Mouse (Mus musculus) kidney, adult 18-20 months (tissue): ENCODE data around the gene Ktn1.

ENCODE experiments used
- DNase-seq: peaks from one replicate; pipeline ENCODE4 v3.0.0; 2021

Gene Ktn1

DNA sequence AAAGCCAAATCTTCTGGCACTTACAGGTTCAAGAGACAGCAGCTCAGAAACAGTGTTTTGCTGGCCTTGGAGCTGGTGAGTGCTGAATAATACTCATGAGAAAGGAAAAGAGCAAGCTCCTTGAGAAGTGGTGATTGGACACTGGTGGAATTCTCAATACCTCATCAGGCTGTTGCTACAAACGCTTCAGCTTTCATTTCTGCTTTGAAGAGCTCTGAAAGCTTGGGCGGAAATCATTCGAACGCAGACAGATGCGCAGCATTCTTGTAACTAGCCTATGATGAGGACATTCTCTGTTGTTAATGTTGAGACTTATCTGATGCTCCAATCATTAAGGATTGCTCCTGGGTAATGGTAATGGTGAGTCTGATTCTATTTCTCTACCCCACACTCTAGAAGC lies at the start of gene Ktn1:
Gene Ktn1, plus strand, starts transcription at position 231 of the 400 bp plus-strand sequence.
- DNase-seq, result no peak

DNA sequence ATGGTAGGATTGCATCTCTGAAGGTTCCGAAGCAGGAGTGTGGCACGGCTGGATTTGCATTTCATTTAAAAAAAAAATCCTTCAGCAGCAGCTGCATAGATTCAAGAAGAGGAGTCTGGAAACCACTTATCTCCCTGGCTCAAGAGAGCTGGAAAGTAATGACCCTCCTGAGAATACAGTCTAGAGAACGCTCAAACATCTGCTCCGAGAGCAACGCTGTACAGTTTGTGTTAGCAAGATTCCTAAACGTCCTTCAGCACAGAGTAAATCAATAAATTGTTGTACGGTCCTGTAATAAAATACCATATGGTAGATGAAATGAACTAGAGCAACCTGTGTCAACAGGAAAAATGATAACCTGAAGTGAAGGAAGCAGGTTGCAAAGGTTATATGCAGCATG lies 35.0 kb upstream of the Ktn1 start:
- no peak for DNase-seq

DNA sequence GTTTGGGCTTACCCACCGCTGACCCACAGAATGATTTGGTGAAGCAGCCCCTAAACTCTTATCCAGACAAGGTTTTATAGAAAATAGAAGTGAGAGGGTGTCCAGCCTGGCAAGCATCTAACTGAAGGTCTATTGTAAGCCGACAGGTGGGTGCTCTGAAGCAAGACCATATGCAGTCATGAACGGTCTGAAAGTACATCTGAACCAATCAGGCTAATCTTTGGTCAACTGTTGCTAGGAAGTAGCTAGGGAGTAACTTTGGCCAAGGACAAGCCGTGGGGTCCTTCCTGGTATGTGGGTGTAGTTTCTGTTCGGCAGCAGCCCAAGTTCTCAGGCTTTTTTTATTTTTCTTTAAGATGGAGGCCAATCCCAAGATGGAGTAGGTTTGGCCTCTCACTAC lies 29.4 kb upstream of the Ktn1 start:
- no peak for DNase-seq

DNA sequence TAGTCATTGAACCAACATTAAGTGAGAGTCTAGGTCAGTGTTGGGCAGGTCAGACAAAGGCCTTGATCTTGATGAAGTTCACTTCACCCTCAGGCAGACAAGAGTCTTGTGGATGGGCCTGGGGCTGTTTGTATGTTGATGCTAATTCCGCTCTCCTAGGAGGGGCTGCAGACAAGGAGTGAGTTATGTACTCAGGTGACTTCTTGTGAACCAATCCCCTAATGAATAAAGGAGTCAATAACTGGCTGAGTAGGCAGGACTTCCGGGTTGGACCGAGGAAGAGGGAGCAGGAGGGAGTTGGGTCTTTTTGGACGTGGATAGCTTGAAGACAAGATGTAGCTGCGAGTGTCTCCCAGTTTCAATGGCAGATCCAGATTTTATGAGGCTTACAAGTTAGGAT lies 26.3 kb upstream of the Ktn1 start:
- DNase-seq, result no peak

DNA sequence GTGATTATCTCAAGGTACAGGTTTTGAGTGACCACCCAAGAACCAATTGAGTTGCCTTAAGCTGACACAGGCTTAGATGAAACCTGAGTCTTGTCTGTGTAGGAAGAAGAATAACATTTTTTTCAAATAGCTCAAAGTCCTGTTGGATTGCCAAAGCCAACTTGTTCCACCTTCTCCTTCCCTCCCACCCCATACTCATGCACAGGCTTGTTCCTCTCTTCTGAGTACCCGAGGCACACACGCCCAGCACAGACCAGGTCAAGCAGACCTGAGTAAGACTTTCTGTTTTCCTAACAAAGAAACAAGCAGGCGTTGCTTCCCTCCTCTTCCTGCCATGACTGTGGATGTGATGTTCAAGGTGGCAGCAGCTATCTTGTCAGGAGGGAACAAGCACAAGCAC lies 23.4 kb upstream of the Ktn1 start:
- DNase-seq, result no peak

DNA sequence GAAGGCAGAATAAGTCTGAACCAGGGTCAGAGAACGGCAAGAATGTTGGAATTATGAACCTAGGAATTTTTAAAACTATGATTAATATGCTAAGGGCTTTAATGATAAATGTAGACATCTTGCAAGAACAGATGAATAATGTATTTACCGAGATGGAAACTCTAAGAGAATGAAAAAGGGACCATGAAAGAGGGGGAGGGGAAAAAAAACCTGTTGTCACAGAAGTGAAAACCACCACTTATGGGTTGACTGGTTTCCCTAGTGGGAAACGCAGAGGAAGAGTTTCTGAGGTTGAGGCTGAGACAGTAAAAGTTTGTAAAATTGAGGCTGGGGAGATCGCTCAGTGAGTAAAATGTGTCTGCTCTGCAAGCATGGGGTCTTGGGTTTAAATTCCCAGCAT lies 22.1 kb upstream of the Ktn1 start:
- DNase-seq, result no peak

DNA sequence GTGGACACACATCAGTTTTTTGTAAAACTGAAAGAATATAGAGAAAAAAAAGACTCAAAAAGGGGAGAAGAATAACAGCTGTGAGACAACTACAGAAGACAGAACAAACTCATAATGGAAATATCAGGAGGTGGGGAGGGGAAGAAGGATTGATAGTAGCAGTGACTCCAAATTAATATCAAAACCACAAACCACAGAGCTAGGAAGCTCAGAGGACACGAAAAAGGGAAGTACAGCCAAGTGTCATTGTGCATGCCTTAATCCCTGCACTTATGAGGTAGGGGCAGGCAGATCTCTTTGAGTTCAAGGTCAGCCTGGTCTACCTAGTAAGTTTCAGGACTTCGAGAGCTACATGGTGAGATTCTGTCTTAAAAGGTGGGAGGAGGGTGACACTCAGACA lies 21.4 kb upstream of the Ktn1 start:
- DNase-seq, result no peak

DNA sequence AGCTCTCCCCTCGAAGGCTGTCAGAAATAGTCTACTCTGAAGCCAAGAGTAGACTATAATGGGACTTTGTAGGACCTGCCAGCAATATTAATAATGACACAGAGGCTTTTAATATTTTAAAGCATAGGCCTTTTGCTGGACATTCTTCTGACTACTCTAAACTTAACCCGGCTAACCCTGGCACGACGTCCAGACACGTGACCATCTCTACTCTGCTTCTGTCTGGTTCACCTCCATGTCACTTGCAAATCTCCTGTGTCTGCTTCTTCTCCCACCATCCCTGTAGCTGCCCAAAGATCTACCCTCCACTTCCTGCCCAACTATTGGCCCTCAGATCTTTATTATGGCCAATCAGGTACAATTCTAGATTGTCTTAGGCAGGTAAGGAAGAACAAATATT lies 20.9 kb upstream of the Ktn1 start:
- DNase-seq, result no peak

DNA sequence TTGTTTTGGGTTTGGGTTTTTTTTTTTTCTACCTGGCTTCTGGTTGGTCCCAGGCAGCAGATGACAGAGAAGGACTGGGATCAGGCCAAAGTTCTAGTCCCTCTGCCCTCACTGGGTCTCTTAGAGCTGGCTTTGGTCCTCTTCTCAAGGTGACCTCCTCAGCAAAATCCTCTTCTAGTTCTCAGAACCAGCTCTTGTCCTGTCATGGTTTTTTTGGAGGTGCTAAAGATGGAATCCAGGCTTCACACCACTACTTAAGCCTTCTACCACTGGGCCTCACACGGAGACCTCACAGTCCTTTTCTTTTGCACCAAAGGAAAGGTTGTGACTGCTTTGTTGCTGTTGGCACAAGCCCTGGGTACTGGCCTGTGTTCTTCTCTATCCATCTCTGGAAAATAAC lies 15.8 kb upstream of the Ktn1 start:
- no peak for DNase-seq

DNA sequence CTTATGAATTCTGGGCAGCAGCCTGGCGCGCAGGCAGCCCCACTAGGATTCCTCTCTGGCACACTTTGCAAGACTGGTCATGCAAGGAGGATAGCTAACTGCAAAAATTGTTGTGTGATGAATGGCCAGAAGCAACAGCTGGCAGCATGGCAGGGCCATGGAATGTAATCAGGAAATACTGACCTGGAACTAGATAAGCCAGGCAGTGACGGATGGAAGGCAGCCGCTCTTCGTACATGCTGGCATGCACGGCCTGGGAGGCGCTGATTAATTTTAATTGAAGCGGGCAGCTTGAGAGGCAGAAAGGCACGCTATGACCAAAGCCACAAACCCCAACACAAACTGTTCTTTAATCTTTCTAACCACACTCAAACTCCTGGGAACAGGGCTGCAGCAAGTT lies 13.8 kb upstream of the Ktn1 start:
- peak; percentile 4 for DNase-seq

DNA sequence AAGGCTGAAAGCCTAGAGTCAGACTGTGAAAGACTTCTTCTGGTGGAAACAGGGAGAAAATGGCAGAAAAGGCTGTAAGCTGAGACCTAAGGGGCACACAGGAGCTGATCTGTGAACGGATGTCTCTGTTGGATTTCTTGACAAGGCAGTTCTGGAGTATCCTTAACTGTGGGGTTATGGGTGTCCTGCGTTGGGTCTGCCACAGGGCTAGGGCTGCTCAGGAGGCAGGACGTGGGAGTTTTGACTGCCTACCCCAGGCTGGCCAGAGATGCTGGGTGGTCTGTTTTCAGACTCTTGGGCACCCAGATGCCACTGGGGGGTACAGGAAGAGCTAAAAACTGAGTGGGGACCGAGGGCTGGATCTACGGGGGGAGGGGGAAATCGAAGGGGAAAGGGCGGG lies 13.4 kb upstream of the Ktn1 start:
- DNase-seq, result no peak

DNA sequence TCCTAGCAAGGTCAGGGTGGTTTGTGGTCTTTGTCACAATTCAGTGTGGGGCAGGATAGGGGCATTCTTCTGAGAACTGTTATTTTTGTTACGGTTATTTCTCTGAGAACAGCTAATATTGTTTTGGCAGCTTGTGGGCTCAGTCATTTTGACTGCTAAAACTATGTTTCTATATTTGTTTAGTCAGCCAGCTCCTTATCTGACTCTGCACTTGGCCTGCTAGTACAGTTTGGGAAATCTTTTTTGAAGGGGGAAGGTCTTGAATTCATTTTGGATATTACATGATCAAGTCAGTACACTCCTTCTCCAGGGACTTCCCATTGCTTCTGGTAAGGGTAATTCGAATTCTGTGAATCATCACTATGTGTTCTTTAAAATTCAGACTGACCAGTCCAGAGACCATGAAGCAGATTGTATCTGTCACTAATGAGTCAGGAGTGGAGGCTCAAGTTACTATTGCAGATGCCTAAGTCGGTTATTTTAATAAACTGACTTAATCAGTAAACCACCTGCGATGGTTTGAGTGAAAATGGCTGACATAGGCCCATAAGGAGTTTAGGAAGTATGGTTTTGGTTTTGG lies 9.8 kb upstream of the Ktn1 start:
- no peak for DNase-seq

DNA sequence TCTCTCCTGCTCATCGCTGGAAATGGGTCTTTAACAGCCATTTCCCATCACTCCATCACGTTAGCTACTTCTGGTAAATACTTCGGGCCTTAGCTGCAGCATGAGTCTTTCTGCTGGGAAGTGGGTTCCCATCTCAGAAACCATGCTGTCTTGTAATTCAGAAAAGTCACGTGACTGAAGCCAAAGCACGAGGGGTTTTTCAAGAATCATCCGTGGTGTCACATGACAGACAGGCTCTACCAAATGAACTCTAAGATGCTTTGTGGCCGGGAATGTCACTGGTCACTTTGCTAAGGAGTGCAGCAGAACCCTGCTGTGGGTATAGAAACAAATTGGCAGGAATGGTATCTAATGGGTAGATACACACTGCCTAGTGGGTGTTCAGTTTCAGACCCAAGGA lies 2.6 kb upstream of the Ktn1 start:
- DNase-seq, result no peak

DNA sequence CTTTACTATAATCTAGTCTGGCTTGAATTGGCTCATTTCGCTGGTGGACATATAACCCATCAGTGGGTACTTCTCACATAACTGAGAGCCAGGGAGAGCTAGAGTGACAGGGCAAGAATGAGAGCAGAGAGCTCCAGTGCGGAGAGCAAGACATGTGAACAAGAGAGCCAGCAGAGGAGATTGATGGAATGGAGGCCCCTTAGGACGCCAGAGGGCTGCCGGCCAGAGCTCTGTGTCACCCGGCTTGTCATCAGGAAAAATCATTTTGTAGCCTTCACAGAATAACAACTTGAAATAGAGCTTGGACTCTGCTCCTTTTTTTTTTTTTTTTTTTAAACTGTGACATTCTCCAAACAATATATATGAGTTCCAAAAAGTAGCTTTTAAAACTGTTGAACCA lies 2.0 kb upstream of the Ktn1 start:
- DNase-seq, result no peak

DNA sequence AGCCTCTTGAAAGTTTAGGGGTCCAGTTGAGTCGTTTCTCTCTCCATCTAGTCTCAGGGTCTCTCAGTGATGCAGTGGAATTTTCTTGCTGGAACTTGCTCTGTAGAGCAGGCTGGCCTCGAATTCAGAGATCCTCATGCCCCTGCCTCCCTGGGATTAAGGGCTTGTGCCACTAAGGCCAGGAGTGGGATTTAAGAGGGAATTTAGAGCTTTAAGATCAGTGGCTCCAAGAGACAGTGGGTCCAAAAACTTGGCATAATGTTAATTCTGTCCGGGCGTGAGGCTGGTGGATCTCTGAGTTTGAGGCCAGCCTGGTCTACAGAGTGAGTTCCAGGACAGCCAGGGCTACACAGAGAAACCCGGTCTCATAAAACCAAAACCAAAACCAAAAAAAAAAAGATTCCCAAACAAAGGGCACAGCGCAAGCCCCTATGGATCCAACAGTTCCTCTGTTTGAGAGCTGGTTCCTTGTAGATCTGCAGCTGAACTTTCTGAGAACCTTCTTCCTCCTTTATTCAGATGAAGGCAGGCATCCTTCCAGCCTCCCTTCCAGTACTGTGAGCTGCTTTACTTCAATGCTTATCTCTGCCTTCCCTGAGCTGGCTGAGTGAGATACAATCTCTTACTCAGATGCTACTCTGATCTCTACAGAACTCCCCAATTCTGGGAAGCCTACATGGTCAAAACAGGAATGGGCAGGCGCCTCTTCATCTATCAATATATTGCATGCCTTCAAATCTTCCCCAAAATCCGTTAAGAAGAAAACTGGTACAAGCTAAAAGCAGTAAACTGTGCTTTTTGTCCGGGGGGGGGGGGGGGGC lies 1.3 kb upstream of the Ktn1 start:
- no peak for DNase-seq

DNA sequence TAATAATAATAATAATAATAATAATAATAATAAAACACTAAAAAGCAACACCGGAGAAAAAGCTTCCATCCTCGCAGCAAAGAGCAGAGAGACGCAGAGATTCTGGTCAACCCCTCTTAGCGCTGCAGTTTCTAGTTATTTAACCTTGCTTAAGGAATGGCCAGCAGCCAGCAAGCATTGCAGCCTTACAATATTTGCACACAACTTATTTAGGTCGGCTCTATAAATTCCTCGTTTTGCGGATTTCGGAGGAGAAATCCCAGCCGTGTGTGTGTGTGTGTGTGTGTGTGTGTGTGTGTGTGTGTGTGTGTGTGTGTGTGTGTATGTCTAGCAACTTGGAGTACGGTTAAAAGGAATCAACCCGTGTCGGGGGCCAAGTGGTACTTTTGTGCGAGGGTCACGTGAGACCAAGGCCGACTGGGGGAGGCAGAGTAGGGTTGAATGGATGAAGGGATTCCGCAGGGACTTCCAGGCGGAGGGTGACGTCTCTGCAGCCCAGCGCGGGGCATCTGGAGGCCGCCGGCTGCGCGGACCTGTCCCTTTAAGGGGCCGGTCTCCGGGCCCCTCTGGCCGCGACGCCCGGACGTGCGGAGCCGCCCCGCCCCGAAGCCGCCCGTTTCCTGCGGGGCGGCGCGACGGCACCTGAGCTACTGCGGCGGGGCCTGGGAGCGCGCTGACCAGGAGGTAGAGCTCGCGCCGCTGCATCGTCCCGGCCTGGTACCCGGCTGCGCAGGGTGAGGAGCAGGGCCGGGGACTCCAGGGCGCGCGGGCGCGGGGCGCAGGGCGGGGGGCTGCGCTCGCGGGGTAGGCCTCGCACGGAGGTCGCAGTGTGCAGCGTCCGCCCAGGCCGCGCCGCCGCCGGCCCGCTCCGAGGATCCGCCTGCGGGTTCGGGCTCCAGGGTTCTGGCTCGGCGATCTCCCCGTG lies 720 bp downstream of the Ktn1 start:
- DNase-seq, result peak; percentile 85

DNA sequence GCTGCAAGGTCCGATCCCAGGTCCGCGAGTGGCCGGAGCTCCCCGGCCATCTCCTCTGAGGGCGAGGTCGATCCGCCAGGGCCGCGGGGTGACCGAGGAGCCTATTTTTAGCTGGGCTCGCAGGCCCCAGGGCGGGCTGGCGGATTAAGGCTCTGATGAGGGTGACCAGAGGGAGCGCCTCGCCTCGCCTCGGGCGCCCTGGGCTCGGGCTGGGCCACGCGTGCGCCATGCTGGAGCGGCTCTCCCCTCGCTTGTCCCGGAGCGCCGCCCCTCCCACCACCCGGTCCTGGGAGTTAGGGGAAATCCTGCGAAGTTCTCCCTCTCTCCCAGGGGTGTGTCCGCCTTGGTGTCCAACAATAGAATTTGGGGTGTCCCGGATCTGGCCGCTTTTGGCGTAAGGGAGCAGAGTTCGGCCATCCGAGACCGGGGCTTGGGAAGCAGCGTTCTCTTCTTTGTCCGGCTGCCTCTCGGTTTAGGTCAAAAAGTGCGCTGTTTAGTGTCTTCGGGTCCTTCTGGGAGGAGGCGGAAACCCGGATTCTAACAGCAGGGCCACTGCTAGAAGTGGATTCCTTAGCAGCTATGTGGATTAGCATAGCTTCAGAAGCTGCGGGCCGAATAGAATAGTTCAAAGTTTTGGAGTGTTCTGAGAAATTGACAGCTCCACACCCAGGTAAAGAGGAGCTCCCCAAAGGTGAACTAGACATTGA lies 1.5 kb downstream of the Ktn1 start:
- DNase-seq, result peak; percentile 71

DNA sequence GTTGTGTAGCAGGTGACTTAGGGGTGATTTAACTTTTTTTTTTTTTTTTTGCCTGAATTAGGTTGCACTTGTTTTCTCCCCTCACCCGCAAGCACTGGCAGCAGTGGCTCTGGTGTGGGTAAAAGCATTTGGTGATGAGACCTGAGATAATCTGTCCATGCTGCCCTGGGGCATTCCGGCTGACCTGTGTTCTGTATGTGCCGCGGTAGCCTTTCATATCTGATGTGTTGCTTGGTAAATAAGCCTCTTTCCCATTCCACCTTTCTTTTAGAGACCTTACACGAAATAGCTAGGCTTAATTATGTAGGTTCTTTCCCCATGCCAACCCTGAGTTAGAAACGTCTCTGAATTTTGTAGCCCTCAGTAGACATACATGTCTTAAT lies 2.1 kb downstream of the Ktn1 start:
- DNase-seq, result no peak

DNA sequence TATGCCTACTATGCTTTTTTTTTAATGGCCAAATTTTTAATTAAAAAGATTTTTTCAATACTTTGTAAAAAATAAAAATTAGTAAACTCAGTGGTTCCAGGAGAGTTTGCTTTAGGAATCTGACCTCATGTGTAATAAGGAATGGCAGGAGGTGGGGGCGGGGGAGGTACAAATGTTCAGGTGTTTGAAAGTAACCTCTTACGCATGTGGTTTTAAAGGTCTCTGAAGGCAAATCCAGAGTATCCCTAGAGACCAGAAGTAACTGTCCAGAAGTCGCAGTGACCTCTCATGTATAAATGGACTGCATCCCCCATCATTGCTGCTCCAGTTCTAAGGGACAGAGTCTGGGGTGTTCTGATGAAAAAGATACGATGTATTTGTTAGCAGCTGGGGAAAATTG lies 3.0 kb downstream of the Ktn1 start:
- DNase-seq, result no peak

DNA sequence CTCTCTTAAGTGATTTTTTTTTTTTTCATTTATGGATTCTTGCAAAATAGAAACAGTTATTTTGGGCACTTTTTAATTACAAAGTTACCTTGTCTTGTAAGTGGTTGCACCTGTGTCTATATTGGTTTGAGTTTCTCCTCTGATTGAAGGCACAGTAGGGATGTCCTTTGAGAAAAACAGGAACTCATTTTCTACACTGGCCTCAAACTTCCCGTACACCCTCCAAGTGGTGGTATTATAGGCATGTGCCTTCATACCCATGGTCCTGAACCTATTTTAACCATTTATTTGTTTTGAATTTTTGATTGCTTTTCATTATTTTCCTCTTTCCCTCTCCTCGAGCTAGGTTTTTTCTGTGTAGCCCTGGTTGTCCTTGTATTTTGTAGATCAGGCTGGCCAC lies 7.2 kb downstream of the Ktn1 start:
- DNase-seq, result no peak

DNA sequence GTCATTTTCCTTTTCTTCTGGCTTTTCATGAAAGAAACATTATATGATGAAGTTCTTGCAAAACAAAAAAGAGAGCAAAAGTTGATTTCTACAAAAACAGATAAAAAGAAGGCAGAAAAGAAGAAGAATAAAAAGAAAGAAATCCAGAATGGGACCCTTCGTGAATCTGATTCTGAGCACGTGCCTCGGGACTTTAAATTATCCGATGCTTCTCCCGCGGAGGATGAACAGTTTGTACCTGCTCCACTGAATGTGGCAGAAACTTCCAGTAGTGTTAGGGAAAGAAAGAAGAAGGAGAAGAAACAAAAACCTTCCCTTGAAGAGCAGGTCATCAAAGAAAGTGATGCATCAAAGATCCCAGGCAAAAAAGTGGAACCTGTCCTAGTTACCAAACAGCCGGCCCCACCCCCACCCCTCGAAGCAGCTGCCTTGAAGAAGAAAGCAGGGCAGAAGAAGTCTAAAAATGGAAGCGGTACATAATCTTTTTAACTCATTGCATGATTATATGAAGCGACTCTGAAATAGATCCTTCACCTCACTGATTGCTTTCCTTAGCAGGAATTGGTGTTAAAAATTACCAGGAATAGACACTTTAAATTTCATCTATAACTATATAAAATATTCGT lies 15.7 kb downstream of the Ktn1 start:
- DNase-seq, result no peak

DNA sequence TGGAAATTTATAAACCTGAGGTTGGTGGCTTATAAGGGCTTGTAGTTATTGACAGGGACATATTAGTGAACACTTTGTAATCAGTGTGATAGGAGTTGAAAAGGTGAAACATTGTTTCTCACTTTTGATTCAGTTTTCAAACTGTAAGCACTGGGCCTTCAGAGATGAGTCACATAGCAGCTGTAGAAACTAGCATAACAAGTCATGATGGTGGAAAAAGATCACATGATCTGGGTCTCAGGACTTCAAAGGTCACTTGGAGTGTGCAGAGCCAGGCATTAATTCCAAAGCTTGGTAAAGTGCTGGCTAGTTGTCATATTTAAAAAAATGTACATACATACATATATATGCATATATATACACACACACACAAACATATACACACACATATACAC lies 16.2 kb downstream of the Ktn1 start:
- no peak for DNase-seq
